Mouse (Mus musculus) lung, embryonic 15.5 days (tissue): ENCODE measurements at regions not wholly inside any gene's neighbourhood (a gene's known extent, or its start where the extent isn't known, plus 50 kb on each side); places are given as distances from the start of the nearest gene placed in this dataset.

ENCODE experiments used
- ATAC-seq: fragments of 200-750 bp; cut with Nextera tagmentation; 2 replicates; pipeline ENCODE4 v1.8.0; 2017; ENCODE audit warnings: moderate number of reproducible peaks, borderline replicate concordance; ENCODE audit not compliant: low FRiP score, low TSS enrichment; ENCODE audit errors: extremely low read depth
- H3K27ac ChIP-seq: fragments of 300-500 bp; sonication (generic); 2 replicates; pipeline ENCODE4 v1.5.1; 2015; ENCODE audit warnings: moderate library complexity, mild to moderate bottlenecking, inconsistent platforms
- H3K27me3 ChIP-seq: fragments of 300-500 bp; sonication (generic); 2 replicates; pipeline ENCODE4 v1.6.1; 2015; ENCODE audit warnings: inconsistent platforms
- H3K36me3 ChIP-seq: fragments of 300-500 bp; sonication (generic); 2 replicates; pipeline ENCODE4 v1.6.1; 2015; ENCODE audit warnings: inconsistent platforms
- H3K4me1 ChIP-seq: fragments of 300-500 bp; sonication (generic); 2 replicates; pipeline ENCODE4 v1.6.1; 2015; ENCODE audit warnings: inconsistent platforms
- H3K4me2 ChIP-seq: fragments of 300-500 bp; sonication (generic); 2 replicates; pipeline ENCODE4 v1.6.1; 2015; ENCODE audit warnings: inconsistent platforms, mild to moderate bottlenecking, moderate library complexity
- H3K4me3 ChIP-seq: fragments of 300-500 bp; sonication (generic); 2 replicates; pipeline ENCODE4 v1.5.1; 2015; ENCODE audit warnings: mild to moderate bottlenecking, inconsistent platforms
- H3K9ac ChIP-seq: fragments of 300-500 bp; sonication (generic); 2 replicates; pipeline ENCODE4 v1.6.1; 2015; ENCODE audit warnings: inconsistent platforms
- H3K9me3 ChIP-seq: fragments of 300-500 bp; sonication (generic); 2 replicates; pipeline ENCODE4 v1.6.1; 2016; ENCODE audit warnings: inconsistent platforms
- WGBS: fragments of 180-500 bp; shearing (Covaris S2); methylation state at CpG from one replicate; pipeline ENCODE4 v1.1.7; 2015; 5-methylcytosine and 5-hydroxymethylcytosine counted together

- WGBS: 78% methylated on average over 5 of the region's 5 CpGs
- Histone ChIP-seq H3K4me3 (no peak overlapping the region), H3K27ac (no peak overlapping the region)
Measured at GRCm38 (mm10) chr14:61762076-61762475, 154.8 kb downstream of the Kcnrg start.

GRCm38 (mm10) chr14:61769881-61770280, 162.6 kb downstream of the Kcnrg start:
- Histone ChIP-seq H3K9ac (no peak overlapping the region), H3K9me3 (no peaks in the 10 kb centered on the region), H3K27ac (no peak overlapping the region), H3K4me2 (no peak overlapping the region), H3K4me1 (no peaks in the 10 kb centered on the region), H3K4me3 (no peak overlapping the region), H3K27me3 (no peaks in the 10 kb centered on the region), H3K36me3 (no peaks in the 10 kb centered on the region)
- WGBS: 71% methylated on average over 5 of the region's 5 CpGs
- no peak for ATAC-seq

More at GRCm38 (mm10) chr14:61762076-61762475, 154.8 kb downstream of the Kcnrg start:
- no peaks in the 10 kb centered on the region for H3K36me3 ChIP-seq
- no peak overlapping the region for H3K9ac ChIP-seq
- ATAC-seq: no peak
- H3K27me3 ChIP-seq: no peaks in the 10 kb centered on the region
- H3K4me1 ChIP-seq: peaks cover 1% of the 10 kb centered on the region
- H3K4me2 ChIP-seq: no peak overlapping the region
- no peaks in the 10 kb centered on the region for H3K9me3 ChIP-seq

- H3K4me2 ChIP-seq: no peak overlapping the region
- no peaks in the 10 kb centered on the region for H3K36me3 ChIP-seq
- no peaks in the 10 kb centered on the region for H3K9me3 ChIP-seq
- 77% methylated on average over 3 of the region's 3 CpGs for WGBS
- no peak for ATAC-seq
- H3K4me3 ChIP-seq: no peak overlapping the region
- H3K9ac ChIP-seq: no peak overlapping the region
- H3K4me1 ChIP-seq: no peaks in the 10 kb centered on the region
- H3K27ac ChIP-seq: no peak overlapping the region
- no peaks in the 10 kb centered on the region for H3K27me3 ChIP-seq
Measured at GRCm38 (mm10) chr14:61774171-61774570, 166.9 kb downstream of the Kcnrg start.

GRCm38 (mm10) chr14:61778618-61779017, 171.4 kb downstream of the Kcnrg start:
- H3K36me3 ChIP-seq: no peaks in the 10 kb centered on the region
- no peaks in the 10 kb centered on the region for H3K9me3 ChIP-seq
- no peak overlapping the region for H3K4me2 ChIP-seq
- no peak overlapping the region for H3K4me3 ChIP-seq
- 57% methylated on average over 5 of the region's 5 CpGs for WGBS
- no peaks in the 10 kb centered on the region for H3K4me1 ChIP-seq
- no peak for ATAC-seq
- H3K9ac ChIP-seq: no peak overlapping the region
- no peaks in the 10 kb centered on the region for H3K27me3 ChIP-seq
- no peak overlapping the region for H3K27ac ChIP-seq

- H3K4me2 ChIP-seq: no peak overlapping the region
- no peaks in the 10 kb centered on the region for H3K27me3 ChIP-seq
- no peak overlapping the region for H3K4me3 ChIP-seq
- H3K4me1 ChIP-seq: no peaks in the 10 kb centered on the region
- no peak overlapping the region for H3K9ac ChIP-seq
- WGBS: 75% methylated on average over 3 of the region's 3 CpGs
- H3K27ac ChIP-seq: no peak overlapping the region
- no peaks in the 10 kb centered on the region for H3K36me3 ChIP-seq
- ATAC-seq: no peak
- H3K9me3 ChIP-seq: no peaks in the 10 kb centered on the region
Measured at GRCm38 (mm10) chr14:61783206-61783605, 175.9 kb downstream of the Kcnrg start.

- ATAC-seq: no peak
- WGBS: 87% methylated on average over 4 of the region's 4 CpGs
- no peak overlapping the region for H3K27ac ChIP-seq
Measured at GRCm38 (mm10) chr14:61784609-61785008, 177.4 kb downstream of the Kcnrg start.

DNA sequence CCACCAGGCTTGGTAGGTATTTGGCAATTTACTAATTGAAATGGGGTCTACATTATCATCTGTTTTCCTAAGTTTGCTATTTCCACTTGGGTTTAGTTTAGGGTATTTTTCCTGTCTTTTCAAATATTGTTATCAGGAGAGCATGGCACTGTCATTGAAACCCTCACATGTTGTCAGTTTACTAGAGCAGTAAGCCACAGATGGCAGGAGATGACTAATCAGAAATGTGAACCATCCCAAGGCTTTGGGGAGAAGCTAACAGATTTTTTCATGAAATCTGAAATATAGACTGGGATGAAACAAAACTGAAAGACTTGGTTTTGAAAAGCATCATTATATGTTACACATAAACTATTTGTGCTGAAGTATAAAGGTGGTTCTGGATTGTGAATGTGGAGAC, 178.8 kb downstream of the Kcnrg start:
- ATAC-seq: no peak
- Histone ChIP-seq H3K9ac (no peak overlapping the region), H3K27me3 (no peaks in the 10 kb centered on the region), H3K4me3 (no peak overlapping the region), H3K4me1 (0 out of 2 replicates have a peak, but pooled peaks cover 5% of the 10 kb centered on the region), H3K36me3 (no peaks in the 10 kb centered on the region), H3K27ac (no peak overlapping the region), H3K4me2 (no peak overlapping the region), H3K9me3 (no peaks in the 10 kb centered on the region)

More at GRCm38 (mm10) chr14:61784609-61785008, 177.4 kb downstream of the Kcnrg start:
- H3K9me3 ChIP-seq: no peaks in the 10 kb centered on the region
- H3K9ac ChIP-seq: no peak overlapping the region
- no peaks in the 10 kb centered on the region for H3K36me3 ChIP-seq
- no peaks in the 10 kb centered on the region for H3K27me3 ChIP-seq
- no peak overlapping the region for H3K4me3 ChIP-seq
- 0 out of 2 replicates have a peak, but pooled peaks cover 5% of the 10 kb centered on the region for H3K4me1 ChIP-seq
- H3K4me2 ChIP-seq: no peak overlapping the region

DNA sequence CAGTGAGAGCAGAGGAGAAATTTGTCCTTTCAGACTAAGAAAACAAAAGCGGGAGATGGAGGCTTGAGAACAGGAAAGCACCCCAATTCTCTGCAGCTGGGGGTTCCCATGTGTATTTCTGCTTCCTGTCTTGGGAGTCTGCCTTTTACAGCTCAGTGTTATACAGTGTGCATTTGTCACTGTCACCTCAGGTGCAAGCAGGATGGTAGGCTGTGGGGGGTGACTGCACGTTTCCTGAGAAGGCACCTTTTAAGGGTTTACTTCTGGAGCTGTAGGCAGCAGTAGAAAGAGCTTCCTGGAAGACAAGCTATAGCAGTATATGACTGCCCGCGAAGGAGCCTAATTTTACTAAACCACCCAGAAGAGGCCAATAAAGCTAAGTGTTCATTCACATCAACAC, 180.5 kb downstream of the Kcnrg start:
- no peak for ATAC-seq
- H3K4me2 ChIP-seq: no peak overlapping the region
- no peaks in the 10 kb centered on the region for H3K36me3 ChIP-seq
- no peak overlapping the region for H3K9ac ChIP-seq
- no peak overlapping the region for H3K4me3 ChIP-seq
- no peak overlapping the region for H3K27ac ChIP-seq
- H3K4me1 ChIP-seq: 0 out of 2 replicates have a peak, but pooled peaks cover 5% of the 10 kb centered on the region
- no peaks in the 10 kb centered on the region for H3K9me3 ChIP-seq
- no peaks in the 10 kb centered on the region for H3K27me3 ChIP-seq
- 72% methylated on average over 4 of the region's 4 CpGs for WGBS

GRCm38 (mm10) chr14:61788998-61789790, 181.9 kb downstream of the Kcnrg start:
- 76% methylated on average over 20 of the region's 20 CpGs for WGBS
- no peaks in the 10 kb centered on the region for H3K9me3 ChIP-seq
- no peak overlapping the region for H3K4me3 ChIP-seq
- ATAC-seq: peak; percentile 35; the same call in 1 of the 2 replicates
- no peaks in the 10 kb centered on the region for H3K36me3 ChIP-seq
- no peak overlapping the region for H3K4me2 ChIP-seq
- no peaks in the 10 kb centered on the region for H3K27me3 ChIP-seq
- no peak overlapping the region for H3K9ac ChIP-seq
- H3K4me1 ChIP-seq: 0 out of 2 replicates have a peak, but pooled peaks cover 5% of the 10 kb centered on the region
- no peak overlapping the region for H3K27ac ChIP-seq

GRCm38 (mm10) chr14:61795976-61796645, 188.9 kb downstream of the Kcnrg start:
- Histone ChIP-seq H3K27ac (no peak overlapping the region), H3K9me3 (no peaks in the 10 kb centered on the region), H3K4me3 (no peak overlapping the region), H3K4me2 (no peak overlapping the region), H3K36me3 (no peaks in the 10 kb centered on the region), H3K9ac (no peak overlapping the region), H3K4me1 (no peaks in the 10 kb centered on the region), H3K27me3 (no peaks in the 10 kb centered on the region)
- 75% methylated on average over 7 of the region's 7 CpGs for WGBS
- ATAC-seq: no peak

DNA sequence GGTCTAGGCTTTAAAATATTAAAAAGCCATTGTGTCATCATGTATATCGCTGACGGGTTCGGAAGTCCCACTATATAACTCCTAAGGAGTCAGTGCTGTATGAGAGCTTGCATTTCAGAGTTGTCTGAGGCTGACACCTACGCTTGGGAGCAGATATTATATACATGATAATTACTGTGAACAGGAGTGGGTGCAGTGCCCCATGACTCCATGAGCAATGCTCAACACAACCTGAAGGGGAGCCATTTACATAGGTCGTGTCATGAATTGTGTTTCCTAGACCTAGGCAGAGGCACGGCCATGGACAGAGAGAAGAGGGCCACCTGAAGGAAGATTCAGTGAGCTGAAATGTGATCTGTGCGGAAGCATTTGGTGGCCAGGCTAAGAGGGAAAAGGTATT, 189.4 kb downstream of the Kcnrg start:
- ATAC-seq: no peak
- H3K27ac ChIP-seq: no peak overlapping the region
- no peaks in the 10 kb centered on the region for H3K27me3 ChIP-seq
- no peaks in the 10 kb centered on the region for H3K4me1 ChIP-seq
- no peak overlapping the region for H3K4me2 ChIP-seq
- H3K9me3 ChIP-seq: no peaks in the 10 kb centered on the region
- no peak overlapping the region for H3K9ac ChIP-seq
- 85% methylated on average over 7 of the region's 7 CpGs for WGBS
- no peak overlapping the region for H3K4me3 ChIP-seq
- H3K36me3 ChIP-seq: no peaks in the 10 kb centered on the region

DNA sequence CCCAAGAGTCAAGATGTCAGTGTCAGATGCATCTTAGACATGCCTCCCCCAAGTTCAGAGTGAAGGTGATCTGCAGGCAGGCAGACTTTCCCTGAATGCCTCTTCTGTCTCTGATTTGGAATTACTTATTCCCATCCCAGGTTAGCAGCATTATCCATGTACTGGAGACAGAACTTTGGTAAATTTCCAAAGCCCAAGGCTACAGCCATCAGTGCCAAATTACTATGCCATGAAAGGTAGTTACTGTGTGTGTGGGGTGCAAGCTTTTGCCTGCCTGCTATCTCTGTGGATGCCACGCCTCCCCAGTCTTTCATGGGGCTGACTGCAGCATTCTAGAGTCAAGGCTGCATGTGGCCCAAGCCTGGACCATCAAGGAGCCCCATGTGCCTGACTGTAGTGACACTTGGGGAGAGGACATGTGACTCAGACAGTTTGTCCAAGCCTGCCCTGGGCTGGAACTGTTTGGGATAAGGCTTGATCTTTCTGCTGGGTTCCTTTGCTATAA, 196.2 kb downstream of the Kcnrg start:
- WGBS: 25% methylated on average over 1 of the region's 1 CpGs

More for the DNA sequence above, 196.2 kb downstream of the Kcnrg start:
- H3K27ac ChIP-seq: no peak overlapping the region
- ATAC-seq: no peak
- H3K9me3 ChIP-seq: no peaks in the 10 kb centered on the region
- no peak overlapping the region for H3K4me2 ChIP-seq
- H3K36me3 ChIP-seq: no peaks in the 10 kb centered on the region
- no peak overlapping the region for H3K4me3 ChIP-seq
- H3K27me3 ChIP-seq: no peaks in the 10 kb centered on the region
- no peak overlapping the region for H3K9ac ChIP-seq
- H3K4me1 ChIP-seq: no peaks in the 10 kb centered on the region
